Mouse (Mus musculus) left cerebral cortex, adult 11 months (tissue): ENCODE measurements around the gene Gm5129.
"Not testable (repeated sequence)": the region's sequence is repeated elsewhere in the genome, so short reads cannot be mapped to it uniquely, and the experiment has no call there.

Experiments used
- DNase-seq: peaks from one replicate; pipeline ENCODE4 v3.0.0; 2022; ENCODE audit warnings: low spot score

Gm5129 gene

DNA sequence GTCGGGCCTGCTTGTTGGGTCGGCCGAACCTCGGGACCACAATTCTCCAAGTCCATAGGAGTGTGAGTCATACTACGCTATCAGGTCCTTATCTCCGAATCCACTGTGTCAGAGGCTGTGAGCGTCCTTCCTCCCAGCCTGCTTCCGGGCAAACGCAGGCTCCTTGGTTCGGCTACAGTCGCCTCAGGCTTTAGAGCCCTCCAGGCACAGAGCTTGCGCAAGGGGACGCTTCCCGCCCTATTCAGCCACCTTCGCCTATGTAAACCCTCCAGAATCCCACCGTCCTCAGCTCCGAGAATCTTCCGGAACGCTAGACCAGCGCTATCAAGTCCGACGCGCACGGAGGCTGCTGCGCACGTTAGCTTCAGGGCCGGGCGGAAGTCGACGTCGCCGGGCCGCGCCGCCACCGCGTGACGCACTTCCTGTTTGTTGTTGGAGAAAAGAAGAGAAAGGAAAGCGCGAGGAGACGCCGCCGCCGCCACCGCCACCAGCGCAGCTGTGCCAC lies at the start of gene Gm5129, which contains the start of gene Dnajb6:
Gm5129 (minus strand) TSS at position 380 of the 505 bp plus-strand sequence.
Dnajb6 (plus strand) TSS at position 132 of the 505 bp plus-strand sequence.
- DNase-seq: peak; percentile 96

DNA sequence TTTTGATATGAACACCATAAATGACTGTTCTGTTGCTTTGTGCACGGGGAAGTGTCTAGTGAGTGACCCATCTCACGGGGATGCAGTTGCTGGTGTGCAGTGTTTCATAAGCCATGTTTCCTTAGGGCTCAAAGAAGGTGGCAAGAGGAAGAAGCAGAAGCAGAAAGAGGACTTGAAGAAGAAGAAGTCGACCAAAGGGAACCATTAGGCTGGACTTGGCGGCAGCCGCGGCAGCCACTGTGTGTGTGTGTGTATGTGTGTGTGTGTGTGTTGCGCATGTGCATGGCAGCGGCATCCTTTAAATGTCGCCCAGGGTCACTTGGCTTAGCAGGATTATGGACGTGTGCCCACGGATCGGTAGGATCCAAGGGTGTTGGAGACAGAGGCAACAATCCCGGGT lies 49.2 kb upstream of the Gm5129 start:
- DNase-seq: not testable (repeated sequence)

DNA sequence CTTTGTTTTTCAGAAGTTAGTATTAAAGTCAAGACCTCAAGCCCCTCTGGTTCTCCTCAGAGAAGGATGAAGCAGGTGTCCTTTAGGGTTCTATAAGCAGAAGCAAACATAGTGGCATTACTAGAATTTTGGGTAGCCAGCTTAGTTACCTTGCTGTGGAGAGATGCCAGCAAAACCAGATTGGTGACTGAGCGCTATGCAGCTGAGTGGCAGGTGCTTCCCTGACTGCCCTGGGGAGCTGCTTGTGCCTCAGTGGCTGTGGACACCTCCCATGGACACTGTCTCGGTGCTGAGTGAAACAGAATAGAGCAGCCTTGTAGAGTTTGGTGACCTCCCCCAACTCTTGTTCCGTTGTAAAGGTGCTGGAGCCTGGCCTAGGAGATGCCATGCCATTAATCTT lies 46.5 kb upstream of the Gm5129 start:
- DNase-seq: no peak

DNA sequence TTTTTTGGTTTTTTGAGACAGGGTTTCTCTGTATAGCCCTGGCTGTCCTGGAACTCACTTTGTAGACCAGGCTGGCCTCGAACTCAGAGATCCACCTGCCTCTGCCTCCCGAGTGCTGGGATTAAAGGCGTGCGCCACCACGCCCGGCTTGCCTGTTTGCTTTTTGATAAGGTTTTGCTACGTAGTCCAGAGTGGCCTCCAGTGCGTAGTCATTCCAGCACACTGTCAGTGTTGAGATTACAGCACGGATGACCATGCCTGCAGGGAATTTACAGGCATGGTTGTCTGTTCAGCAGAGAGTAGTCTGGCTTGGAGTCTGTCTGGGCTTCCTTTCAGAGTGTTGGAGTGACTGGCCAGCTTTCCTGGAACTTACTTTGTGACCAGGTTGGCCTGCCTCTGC lies 44.0 kb upstream of the Gm5129 start:
- DNase-seq: not testable (repeated sequence)

DNA sequence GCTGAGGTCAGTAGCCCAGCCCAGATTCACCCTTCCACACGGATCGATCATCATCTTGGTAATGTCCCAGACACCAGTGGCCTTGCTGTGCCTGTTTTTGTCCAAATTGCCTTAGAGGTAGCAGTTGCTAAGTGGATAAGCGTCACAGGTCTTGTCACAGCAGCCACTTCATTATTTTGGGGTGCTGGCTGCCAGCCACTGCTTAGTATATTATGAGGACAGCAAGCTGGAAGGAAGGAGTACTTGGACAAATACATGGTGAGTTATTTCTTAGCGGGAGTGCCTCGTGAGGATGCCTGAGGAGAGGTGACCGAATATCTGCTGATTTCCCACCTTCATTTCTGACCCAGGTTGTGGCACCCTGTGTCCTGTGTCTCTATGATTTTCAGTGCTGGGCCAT lies 42.3 kb upstream of the Gm5129 start:
- DNase-seq: no peak

DNA sequence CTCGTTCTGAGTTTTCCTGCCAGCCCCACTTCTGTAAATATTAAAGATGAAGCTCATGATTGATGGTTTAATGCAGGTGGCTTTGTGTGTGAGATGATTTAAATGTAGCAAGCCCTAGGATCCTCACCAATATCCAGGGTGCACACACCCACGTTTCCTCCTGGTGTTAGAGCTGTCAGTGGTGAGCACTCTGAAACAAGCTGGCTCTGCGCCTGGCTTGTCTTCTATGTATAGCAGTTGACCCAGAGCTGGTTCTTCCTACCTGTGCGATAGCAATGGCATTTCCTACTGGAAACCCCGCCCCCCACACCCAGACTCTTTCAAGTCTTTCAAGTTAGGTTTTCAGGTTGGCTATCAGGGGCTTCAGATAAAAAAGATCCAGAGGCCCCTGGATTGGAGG lies 39.7 kb upstream of the Gm5129 start:
- DNase-seq: no peak

DNA sequence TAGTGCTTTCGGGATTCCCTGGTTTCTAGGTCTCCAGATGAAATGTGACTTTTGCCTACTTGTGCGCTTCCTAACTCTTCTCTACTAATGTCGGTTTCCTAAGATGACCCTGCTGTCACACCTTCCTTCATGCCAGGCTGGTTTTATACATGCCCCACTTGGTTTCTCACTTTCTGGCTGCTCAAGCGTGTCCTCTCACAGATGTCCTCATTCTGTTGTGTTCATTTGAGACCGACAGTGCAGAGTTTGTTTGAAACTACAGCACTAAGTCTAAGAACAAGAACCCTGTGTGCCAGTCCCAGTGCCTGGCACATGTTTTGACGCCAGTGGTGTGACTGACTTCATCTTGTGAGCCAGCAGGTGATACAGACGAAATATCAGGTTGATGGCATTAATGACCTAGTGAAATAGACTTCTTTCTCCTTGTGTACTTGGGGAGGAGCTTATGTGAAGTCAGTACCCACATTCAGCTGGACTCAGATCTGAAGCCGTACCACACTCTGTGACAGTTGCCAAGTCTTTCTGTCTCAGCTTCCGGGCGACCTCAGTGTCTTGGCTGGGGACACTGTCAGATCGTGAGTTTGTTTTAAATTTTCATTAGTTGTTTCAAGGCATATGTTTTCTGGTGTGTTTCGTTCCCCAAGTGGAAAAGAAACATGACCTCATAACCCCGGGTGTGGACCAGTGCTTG lies 37.9 kb upstream of the Gm5129 start:
- no peak for DNase-seq

DNA sequence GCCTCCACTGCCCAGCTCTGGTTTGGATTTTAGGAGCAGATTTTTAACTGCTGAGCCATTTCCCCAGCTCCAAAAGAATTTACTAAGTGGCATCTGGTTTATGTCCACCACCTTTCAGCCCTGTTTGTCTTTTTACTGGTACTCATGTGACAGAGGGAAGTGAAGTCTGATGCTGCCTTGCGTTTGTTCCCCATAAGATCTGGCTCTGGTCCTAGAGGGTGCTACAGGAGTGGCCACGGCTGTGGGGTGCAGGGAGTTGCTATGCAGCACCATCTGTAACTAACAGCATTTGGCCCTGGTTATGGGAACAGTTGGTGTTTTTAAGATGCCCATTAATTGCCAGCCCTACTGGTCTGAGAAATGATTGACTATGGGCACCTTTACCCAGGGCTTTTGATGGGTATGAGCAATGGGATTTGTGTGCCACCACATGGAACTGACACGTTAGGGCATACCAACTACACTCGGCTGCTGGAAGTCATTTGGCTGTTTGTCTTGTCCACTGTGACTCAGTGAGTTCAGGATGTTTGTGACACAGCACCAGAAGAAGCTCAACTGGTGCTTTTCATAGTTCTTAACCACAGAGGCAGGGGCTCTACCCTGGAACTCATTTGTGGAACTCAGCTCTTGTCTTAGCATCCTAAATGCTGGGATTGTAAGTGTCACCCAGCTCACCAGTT lies 37.1 kb upstream of the Gm5129 start:
- no peak for DNase-seq

DNA sequence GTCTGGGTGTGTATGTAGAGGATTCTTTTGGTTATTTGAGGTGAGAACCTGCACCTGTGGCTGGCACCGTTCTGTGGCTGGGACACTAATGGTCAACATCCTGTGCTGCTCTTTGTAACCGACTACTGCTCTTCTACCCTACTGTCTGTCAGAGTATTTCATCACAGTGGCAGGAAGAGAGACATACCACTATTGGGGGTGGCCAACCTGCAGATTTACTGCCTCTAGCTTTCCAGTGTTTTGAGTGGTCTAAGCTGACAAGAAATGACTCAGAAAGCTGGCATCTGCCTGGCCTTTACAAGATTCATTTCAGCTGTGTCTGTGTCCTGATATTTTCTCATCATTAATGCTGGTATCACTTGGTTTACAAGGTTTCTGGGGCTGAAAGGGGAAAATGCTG lies 36.3 kb upstream of the Gm5129 start:
- DNase-seq: no peak

DNA sequence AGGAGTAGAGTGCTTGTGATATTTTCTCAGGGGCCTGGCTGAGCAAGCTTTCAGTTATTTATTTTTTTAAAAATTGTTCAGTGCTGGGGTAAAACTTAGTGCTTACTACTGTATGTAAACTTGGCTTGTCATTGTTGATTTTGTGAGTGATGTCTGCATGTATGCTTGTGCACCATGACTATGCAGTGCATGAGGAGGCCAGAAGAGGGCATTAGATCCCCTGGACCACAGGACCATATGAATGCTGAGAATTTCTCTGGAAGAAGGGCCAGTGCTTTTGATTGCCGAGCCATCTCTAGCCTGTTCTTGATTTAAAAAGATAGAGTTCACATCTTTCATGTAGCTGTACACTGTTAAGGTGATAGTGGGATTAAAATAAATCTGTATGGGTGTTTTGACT lies 35.2 kb upstream of the Gm5129 start:
- no peak for DNase-seq

DNA sequence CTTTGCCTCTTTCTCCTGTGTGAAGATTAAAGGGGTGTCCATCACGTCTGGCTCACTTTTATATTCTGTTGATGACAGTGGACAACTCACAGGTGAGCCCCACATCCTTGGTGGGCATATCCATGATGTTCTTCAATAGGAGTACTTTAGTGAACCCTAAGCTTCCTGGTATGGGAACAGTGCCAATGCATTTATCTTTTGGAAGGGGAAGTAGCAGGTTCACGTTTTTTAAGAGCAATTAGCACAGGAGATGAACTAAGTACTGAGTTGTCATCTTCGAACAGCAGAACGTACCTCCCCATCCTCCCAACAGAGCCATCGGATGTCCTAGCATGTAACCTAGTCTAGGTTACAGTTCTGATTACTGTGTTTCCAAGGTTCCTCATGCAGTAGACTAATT lies 23.6 kb upstream of the Gm5129 start:
- no peak for DNase-seq

DNA sequence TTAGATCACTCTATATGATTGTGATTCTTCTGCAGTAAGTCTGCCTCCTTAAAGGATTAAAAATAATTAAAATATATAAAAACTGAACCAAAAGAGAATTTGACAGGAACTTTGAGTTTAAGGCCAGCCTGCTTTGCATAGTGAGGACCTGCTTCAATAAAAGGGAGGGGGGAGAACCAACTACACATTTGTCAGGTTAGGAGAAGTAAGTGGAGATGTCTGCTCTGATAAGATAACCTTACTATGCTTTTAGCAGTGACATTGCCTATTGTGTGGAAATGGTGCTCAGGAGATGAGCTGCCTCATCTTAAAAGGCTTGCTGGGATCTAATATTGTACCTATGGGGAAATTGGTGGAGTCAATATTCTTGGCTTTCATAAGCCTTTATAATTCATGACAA lies 17.2 kb upstream of the Gm5129 start:
- DNase-seq: no peak

DNA sequence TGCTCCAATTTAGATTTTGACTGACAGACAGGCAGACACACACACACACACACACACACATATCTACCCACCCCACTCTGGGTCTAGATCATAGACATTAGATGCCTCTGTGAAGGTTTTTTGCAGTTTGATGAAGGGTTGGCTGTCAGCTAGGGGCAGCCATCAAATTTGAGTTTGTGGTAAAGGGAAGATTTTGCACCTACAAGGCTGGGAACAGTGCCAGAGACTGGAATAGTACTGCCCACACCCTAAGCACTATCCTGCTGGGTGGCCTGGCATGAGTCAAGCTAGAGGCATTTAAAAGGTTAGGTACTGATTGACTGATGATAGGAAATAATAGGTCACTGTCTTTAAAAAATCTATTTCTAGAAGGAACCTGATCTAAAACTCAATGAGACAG lies 15.6 kb upstream of the Gm5129 start:
- DNase-seq: no peak

DNA sequence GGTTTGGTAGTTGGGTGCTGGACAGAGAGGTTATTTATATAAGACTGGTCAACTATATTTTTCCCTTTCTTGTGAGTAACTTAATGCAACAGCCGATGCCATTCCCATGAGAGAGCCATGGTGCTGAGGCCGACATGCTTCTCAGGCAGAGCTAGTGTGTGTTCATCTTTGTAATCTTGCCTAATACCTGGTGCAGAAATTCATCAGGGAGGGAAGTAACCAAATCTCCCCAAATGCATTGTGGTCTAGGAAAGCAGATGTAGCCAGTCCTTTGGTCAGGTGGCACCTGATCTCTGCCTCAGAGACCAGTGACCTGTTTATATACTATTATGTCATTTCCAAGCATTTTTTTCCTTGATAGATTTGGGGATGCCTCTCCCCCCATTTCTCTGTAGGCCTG lies 11.9 kb upstream of the Gm5129 start:
- no peak for DNase-seq

DNA sequence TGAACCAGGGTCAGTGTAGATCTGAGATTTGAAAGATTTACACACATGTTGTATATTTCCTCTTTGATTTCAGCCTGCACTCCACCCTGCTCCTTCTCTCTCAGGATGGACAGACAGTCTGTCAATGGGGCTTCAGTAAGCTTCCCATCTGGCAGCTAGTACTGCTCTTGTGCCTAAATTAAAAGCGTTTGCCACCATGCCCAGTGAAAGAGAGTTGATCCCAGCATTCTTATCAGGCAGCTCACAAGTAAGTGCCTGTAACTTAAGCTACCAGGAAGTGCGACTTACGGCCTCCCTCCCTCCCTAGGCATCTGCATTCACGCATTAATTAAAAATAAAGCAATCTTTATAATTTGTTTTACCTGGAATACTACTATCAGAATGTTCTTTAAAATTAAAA lies 5.4 kb upstream of the Gm5129 start:
- no peak for DNase-seq

DNA sequence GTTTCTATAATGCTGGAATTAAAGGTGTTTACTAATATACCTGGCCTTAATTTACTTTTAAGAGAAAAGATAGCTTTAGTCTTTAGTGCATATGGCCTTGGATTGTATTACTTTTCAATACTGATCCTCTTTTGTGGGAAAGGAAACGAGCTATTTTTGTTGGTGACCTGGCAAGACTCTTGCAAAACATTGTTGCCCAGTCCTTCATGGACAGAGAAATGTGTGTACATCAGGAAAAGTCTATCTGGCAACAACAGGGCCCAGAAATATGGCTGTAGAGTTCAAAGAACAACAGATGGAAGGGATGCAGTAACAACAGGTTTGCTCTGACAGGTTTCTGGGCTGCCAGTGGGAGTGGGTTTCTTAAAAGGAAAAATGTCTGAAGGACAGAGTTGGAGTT lies 4.9 kb upstream of the Gm5129 start:
- no peak for DNase-seq

DNA sequence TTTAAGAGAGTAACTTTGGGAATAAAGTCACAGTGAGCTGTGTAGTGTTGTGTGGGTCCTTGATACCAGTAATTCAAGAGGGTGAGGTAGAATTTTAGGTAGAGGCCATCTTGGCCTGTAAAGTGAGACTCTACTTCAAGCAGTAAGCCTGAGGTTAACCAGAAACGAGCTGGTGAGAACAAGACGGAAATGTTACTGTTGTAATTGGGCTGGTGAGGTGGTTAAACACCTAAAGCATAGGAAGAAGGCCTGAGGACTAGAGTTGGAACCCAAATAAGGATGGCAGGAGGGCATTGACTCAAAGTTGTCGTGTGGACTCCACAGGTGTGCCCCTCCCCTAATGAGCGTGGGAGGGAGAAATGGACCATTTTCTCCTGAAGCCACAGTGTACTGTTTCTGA lies 2.3 kb upstream of the Gm5129 start:
- DNase-seq: no peak

DNA sequence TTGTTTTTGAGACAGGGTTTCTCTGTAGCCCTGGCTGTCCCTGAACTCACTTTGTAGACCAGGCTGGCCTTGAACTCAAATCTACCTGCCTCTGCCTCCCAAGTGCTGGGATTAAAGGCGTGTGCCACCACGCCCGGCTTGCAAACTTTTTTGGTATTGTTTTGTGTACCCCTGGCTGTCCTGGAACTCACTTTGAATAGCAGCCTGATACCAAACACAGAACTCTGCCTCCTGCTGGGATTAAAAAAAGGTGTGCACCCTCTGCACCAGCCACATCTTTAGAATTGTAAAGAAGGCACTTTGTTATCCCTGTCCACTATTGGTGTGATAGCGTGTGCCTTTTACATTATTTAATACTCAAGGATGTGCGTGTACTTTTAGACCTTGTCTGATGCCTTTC lies 1.7 kb upstream of the Gm5129 start:
- no peak for DNase-seq

DNA sequence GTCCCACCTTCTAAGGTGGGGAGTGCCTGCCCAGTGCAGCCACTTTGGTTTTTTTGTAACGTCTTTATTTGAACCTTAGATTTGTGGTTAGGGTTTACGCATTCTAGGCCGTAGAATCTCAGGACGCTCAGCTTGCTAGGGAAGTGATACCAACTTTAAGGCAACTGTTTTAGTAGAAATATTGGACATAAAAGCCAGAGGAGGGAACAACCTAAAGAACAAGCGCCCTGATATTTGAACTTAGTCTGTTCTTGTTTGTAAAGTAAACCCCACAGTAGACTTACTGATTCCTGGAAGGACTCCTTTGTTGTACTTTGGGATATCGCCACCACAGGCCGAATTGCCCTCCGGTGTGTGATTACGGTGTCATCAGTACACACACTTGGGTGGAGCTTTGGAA lies 1.2 kb upstream of the Gm5129 start:
- no peak for DNase-seq

DNA sequence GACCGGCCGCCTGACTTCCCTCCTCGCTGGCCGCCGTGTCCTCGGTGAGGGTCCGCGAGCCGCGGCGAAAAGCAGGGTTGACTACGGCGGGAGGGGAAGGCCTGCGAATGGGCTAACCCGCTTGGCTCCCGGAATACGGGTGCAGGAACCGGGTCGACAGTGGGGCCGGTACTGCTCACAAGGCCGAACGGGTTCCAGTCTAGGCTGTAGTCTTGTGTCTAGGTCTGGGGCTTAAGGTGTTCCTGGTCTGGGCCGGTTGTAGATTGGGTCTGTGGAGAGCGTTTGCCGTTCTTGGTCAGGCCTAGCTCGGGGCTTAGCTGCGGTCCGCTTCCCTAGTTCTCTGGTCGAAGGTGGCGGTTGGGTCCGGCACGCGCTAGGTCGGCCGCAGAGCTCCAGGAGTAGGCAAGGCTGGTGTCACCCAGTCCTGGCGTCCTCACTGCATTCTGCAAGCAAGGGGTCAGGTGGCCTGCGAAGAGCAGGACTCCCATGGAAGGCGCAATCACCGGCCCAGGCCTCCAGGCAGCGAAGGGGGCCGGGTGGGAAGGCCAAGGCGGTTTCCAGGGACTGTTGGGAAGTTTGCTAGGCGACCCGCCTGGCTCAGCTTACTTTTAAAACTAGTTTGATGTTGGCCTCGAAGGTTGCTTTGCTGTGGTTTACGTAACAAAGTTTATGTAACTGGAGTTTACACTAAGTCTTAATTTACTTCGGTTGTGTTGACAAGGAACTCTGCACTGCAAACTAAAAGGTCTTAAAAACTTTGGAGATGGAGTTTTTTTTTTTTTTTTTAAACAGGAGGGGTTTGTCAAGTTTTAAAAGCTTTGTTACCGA lies 551 bp upstream of the Gm5129 start:
- no peak for DNase-seq

DNA sequence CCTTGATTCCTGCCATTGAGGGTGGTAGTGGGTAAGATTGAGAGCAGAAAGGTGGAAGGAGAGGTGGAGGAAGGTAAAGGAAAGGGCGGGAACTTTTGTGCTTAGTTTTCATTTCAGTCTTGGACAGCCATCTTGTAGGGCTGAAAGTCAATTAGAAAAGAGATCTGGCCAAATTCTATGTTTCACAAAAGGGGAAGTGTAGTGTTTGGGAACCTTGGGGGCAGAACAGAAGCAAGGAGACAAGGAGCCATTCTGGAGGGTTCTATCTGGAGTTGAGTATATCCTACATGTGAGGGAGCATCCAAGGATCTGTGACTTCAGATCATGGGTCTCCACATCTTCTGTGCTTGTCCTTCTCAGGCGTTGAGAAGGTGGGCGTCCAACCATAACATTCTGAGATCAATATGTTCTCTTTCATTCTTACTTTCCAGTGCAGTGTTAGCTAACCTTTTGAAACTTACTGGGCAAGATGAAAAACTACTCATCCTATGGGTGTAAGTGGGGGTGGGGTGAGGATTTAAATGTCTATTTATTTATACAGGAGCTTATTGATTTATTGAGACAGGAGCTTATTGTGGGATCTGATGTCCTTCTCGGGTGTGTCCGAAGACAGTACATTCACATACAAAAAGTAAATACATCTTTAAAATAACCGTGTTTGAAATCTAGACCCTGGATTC lies 765 bp downstream of the Gm5129 start:
- no peak for DNase-seq

DNA sequence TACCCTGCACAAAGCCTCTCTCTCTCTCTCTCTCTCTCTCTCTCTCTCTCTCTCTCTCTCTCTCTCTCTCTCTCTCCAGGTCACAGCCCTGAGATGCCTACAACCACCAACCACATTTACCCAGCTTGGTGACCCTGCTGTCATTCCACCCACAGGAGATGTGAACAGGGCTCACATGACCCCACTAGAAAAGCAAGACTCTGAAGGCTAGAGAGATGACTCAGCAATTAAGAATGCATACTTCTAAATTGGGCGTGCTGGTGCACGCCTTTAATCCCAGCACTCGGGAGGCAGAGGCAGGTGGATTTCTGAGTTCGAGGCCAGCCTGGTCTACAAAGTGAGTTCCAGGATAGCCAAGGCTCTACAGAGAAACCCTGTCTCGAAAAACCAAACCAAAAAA lies 9.7 kb downstream of the Gm5129 start:
- DNase-seq: not testable (repeated sequence)
